Mouse (Mus musculus): ENCODE data around the gene Pou2f2. TPM values are rescaled to one million over a fixed set of nuclear protein-coding genes. Genes with fewer than 3 reads are reported as not detected.
A peak's percentile ranks its signal among the peaks of the same experiment; 100 is the strongest.

Gene Pou2f2
- 0.07 and 0.68 TPM in 2 replicates for polyA plus RNA-seq (2011; ENCODE audit: insufficient read length, low read depth, missing spikeins)

- H3K27ac ChIP-seq (ENCODE audit: insufficient read depth, low read length) = no peak within 1 kb of the TSS
- peak within 1 kb of the TSS; percentile 32 for H3K4me3 ChIP-seq (ENCODE audit: insufficient read depth, low read length)
- no peak for TF ChIP-seq POLR2A (IDR thresholded peaks at IDR 0.05; ENCODE audit: low read depth, low read length)
- peak; percentile 56; the same call in 1 of the 2 replicates for TF ChIP-seq CTCF (IDR thresholded peaks at IDR 0.05; ENCODE audit: borderline replicate concordance, insufficient read depth, low read length)
- H3K4me1 ChIP-seq (ENCODE audit: control insufficient read depth, insufficient read depth, low read length) = peaks cover 5% of the 10 kb centered on the region; the same call in 1 of the 2 replicates
Measured at GRCm38 (mm10) chr7:25179606-25180161, at the start of gene Pou2f2. Pou2f2 (minus strand) TSS chr7:25179726.

GRCm38 (mm10) chr7:25227523-25228300 is 48.2 kb upstream of the Pou2f2 start:
- Histone ChIP-seq H3K4me3 (ENCODE audit: insufficient read depth, low read length) (no peak overlapping the region), H3K27ac (ENCODE audit: insufficient read depth, low read length) (no peak overlapping the region), H3K4me1 (ENCODE audit: control insufficient read depth, insufficient read depth, low read length) (0 out of 2 replicates have a peak, but pooled peaks cover under 1% of the 10 kb centered on the region)
- TF ChIP-seq CTCF (IDR thresholded peaks at IDR 0.05; ENCODE audit: borderline replicate concordance, insufficient read depth, low read length) (no peak), POLR2A (IDR thresholded peaks at IDR 0.05; ENCODE audit: low read depth, low read length) (0 out of 2 replicates have a peak, but pooled peaks have one; percentile 9)

GRCm38 (mm10) chr7:25222275-25222967 is 42.9 kb upstream of the Pou2f2 start:
- peaks cover 8% of the 10 kb centered on the region for H3K4me1 ChIP-seq (ENCODE audit: control insufficient read depth, insufficient read depth, low read length)
- no peak for TF ChIP-seq POLR2A (IDR thresholded peaks at IDR 0.05; ENCODE audit: low read depth, low read length)
- no peak for TF ChIP-seq CTCF (IDR thresholded peaks at IDR 0.05; ENCODE audit: borderline replicate concordance, insufficient read depth, low read length)
- H3K27ac ChIP-seq (ENCODE audit: insufficient read depth, low read length) = no peak overlapping the region
- peak overlapping the region; percentile 86 for H3K4me3 ChIP-seq (ENCODE audit: insufficient read depth, low read length)

GRCm38 (mm10) chr7:25221102-25221883 is 41.8 kb upstream of the Pou2f2 start, which contains the start of gene Zfp526:
Zfp526 (plus strand) TSS chr7:25221425.
- Histone ChIP-seq H3K27ac (ENCODE audit: insufficient read depth, low read length) (peak within 1 kb of the TSS; percentile 63), H3K4me1 (ENCODE audit: control insufficient read depth, insufficient read depth, low read length) (peaks cover 8% of the 10 kb centered on the region), H3K4me3 (ENCODE audit: insufficient read depth, low read length) (peak within 1 kb of the TSS; percentile 86)
- 0 out of 2 replicates have a peak, but pooled peaks have one; percentile 1 for TF ChIP-seq CTCF (IDR thresholded peaks at IDR 0.05; ENCODE audit: borderline replicate concordance, insufficient read depth, low read length)
- TF ChIP-seq POLR2A (IDR thresholded peaks at IDR 0.05; ENCODE audit: low read depth, low read length) = peak; percentile 83

GRCm38 (mm10) chr7:25220457-25221101 is 41.1 kb upstream of the Pou2f2 start, which contains the start of gene Dedd2:
Dedd2 (minus strand) TSS chr7:25220615.
- Histone ChIP-seq H3K4me1 (ENCODE audit: control insufficient read depth, insufficient read depth, low read length) (peaks cover 8% of the 10 kb centered on the region), H3K4me3 (ENCODE audit: insufficient read depth, low read length) (peak within 1 kb of the TSS; percentile 86), H3K27ac (ENCODE audit: insufficient read depth, low read length) (peak within 1 kb of the TSS; percentile 63)
- TF ChIP-seq CTCF (IDR thresholded peaks at IDR 0.05; ENCODE audit: borderline replicate concordance, insufficient read depth, low read length) = no peak

GRCm38 (mm10) chr7:25219756-25220456 is 40.4 kb upstream of the Pou2f2 start:
- H3K27ac ChIP-seq (ENCODE audit: insufficient read depth, low read length) = peak overlapping the region; percentile 63
- H3K4me1 ChIP-seq (ENCODE audit: control insufficient read depth, insufficient read depth, low read length) = peaks cover 8% of the 10 kb centered on the region
- TF ChIP-seq POLR2A (IDR thresholded peaks at IDR 0.05; ENCODE audit: low read depth, low read length) (peak; percentile 93), CTCF (IDR thresholded peaks at IDR 0.05; ENCODE audit: borderline replicate concordance, insufficient read depth, low read length) (no peak)
- H3K4me3 ChIP-seq (ENCODE audit: insufficient read depth, low read length) = peak overlapping the region; percentile 68

GRCm38 (mm10) chr7:25219416-25219750 is 39.9 kb upstream of the Pou2f2 start:
- Histone ChIP-seq H3K4me3 (ENCODE audit: insufficient read depth, low read length) (peak overlapping the region; percentile 68), H3K4me1 (ENCODE audit: control insufficient read depth, insufficient read depth, low read length) (peaks cover 8% of the 10 kb centered on the region), H3K27ac (ENCODE audit: insufficient read depth, low read length) (no peak overlapping the region)
- TF ChIP-seq POLR2A (IDR thresholded peaks at IDR 0.05; ENCODE audit: low read depth, low read length) = no peak
- no peak for TF ChIP-seq CTCF (IDR thresholded peaks at IDR 0.05; ENCODE audit: borderline replicate concordance, insufficient read depth, low read length)

- Histone ChIP-seq H3K27ac (ENCODE audit: insufficient read depth, low read length) (no peak overlapping the region), H3K4me1 (ENCODE audit: control insufficient read depth, insufficient read depth, low read length) (peaks cover 8% of the 10 kb centered on the region), H3K4me3 (ENCODE audit: insufficient read depth, low read length) (peak overlapping the region; percentile 68)
- TF ChIP-seq CTCF (IDR thresholded peaks at IDR 0.05; ENCODE audit: borderline replicate concordance, insufficient read depth, low read length) (no peak), POLR2A (IDR thresholded peaks at IDR 0.05; ENCODE audit: low read depth, low read length) (no peak)
Measured at GRCm38 (mm10) chr7:25218705-25219415, 39.3 kb upstream of the Pou2f2 start.
